Mouse (Mus musculus) neural tube, embryonic 12.5 days (tissue): ENCODE data around the gene Hip1r. TPM values are rescaled to one million over a fixed set of nuclear protein-coding genes. Genes with fewer than 3 reads are reported as not detected.
A peak's percentile ranks its signal among the peaks of the same experiment; 100 is the strongest.

Experiments
- ATAC-seq: fragments of 200-750 bp; cut with Nextera tagmentation; 2 replicates; pipeline ENCODE4 v1.8.0; 2017; ENCODE audit warnings: low read depth, mild to moderate bottlenecking, moderate TSS enrichment, moderate library complexity; ENCODE audit not compliant: low FRiP score
- H3K27ac ChIP-seq: fragments of 300-500 bp; sonication (generic); 2 replicates; pipeline ENCODE4 v1.5.1; 2016
- H3K27me3 ChIP-seq: fragments of 300-500 bp; sonication (generic); replicated peaks from 2 replicates; pipeline ENCODE4 v1.6.1; 2016; ENCODE audit warnings: mild to moderate bottlenecking
- H3K36me3 ChIP-seq: fragments of 300-500 bp; sonication (generic); 2 replicates; pipeline ENCODE4 v1.6.1; 2016; ENCODE audit warnings: mild to moderate bottlenecking
- H3K4me1 ChIP-seq: fragments of 300-500 bp; sonication (generic); 2 replicates; pipeline ENCODE4 v1.6.1; 2016
- H3K4me2 ChIP-seq: fragments of 300-500 bp; sonication (generic); replicated peaks from 2 replicates; pipeline ENCODE4 v1.6.1; 2016; ENCODE audit warnings: mild to moderate bottlenecking
- H3K4me3 ChIP-seq: fragments of 300-500 bp; sonication (generic); 2 replicates; pipeline ENCODE4 v1.5.1; 2016
- H3K9ac ChIP-seq: fragments of 300-500 bp; sonication (generic); 2 replicates; pipeline ENCODE4 v1.6.1; 2016; ENCODE audit warnings: mild to moderate bottlenecking
- H3K9me3 ChIP-seq: fragments of 300-500 bp; sonication (generic); 2 replicates; pipeline ENCODE4 v1.6.1; 2016; ENCODE audit warnings: mild to moderate bottlenecking
- WGBS: fragments of 180-500 bp; shearing (Covaris S2); methylation state at CpG from one replicate; pipeline ENCODE4 v1.1.7; 2016; 5-methylcytosine and 5-hydroxymethylcytosine counted together
- polyA plus RNA-seq: library from polyadenylated mRNA; unstranded; fragments of >200 nt; fragmentation: Nextera tagmentation; extraction: Ambion mirVana; gene quantifications from 2 replicates; pipeline ENCODE4 v1.2.1, GENCODE M21; 2016

The Hip1r gene
- polyA plus RNA-seq, 1 experiment from 2014 or later = 12.6 TPM

GRCm38 (mm10) chr5:123952365-123953045 is 20.9 kb upstream of the Hip1r start:
- H3K4me2 ChIP-seq = no peak overlapping the region
- H3K4me3 ChIP-seq = no peak overlapping the region
- no peak overlapping the region for H3K9ac ChIP-seq
- WGBS = 57% methylated on average over 5 of the region's 5 CpGs
- no peaks in the 10 kb centered on the region for H3K4me1 ChIP-seq
- no peaks in the 10 kb centered on the region for H3K9me3 ChIP-seq
- no peaks in the 10 kb centered on the region for H3K36me3 ChIP-seq
- H3K27me3 ChIP-seq = no peaks in the 10 kb centered on the region
- ATAC-seq = no peak
- H3K27ac ChIP-seq = no peak overlapping the region

GRCm38 (mm10) chr5:123957213-123957612 is 16.2 kb upstream of the Hip1r start:
- no peak overlapping the region for H3K4me3 ChIP-seq
- WGBS = 90% methylated on average over 8 of the region's 8 CpGs
- no peaks in the 10 kb centered on the region for H3K4me1 ChIP-seq
- no peaks in the 10 kb centered on the region for H3K27me3 ChIP-seq
- no peak overlapping the region for H3K27ac ChIP-seq
- H3K9ac ChIP-seq = no peak overlapping the region
- no peaks in the 10 kb centered on the region for H3K9me3 ChIP-seq
- no peaks in the 10 kb centered on the region for H3K36me3 ChIP-seq
- no peak overlapping the region for H3K4me2 ChIP-seq
- no peak for ATAC-seq

GRCm38 (mm10) chr5:123959018-123959417 is 14.4 kb upstream of the Hip1r start:
- H3K9ac ChIP-seq = no peak overlapping the region
- 68% methylated on average over 3 of the region's 3 CpGs for WGBS
- H3K4me1 ChIP-seq = no peaks in the 10 kb centered on the region
- no peaks in the 10 kb centered on the region for H3K36me3 ChIP-seq
- no peak for ATAC-seq
- no peak overlapping the region for H3K27ac ChIP-seq
- no peaks in the 10 kb centered on the region for H3K27me3 ChIP-seq
- no peak overlapping the region for H3K4me3 ChIP-seq
- no peak overlapping the region for H3K4me2 ChIP-seq
- H3K9me3 ChIP-seq = no peaks in the 10 kb centered on the region

- Histone ChIP-seq H3K4me2 (no peak overlapping the region), H3K9me3 (no peaks in the 10 kb centered on the region), H3K36me3 (no peaks in the 10 kb centered on the region), H3K4me1 (no peaks in the 10 kb centered on the region), H3K4me3 (no peak overlapping the region), H3K27ac (no peak overlapping the region), H3K9ac (no peak overlapping the region), H3K27me3 (no peaks in the 10 kb centered on the region)
- WGBS = 80% methylated on average over 8 of the region's 8 CpGs
- no peak for ATAC-seq
Observed at GRCm38 (mm10) chr5:123960129-123960528, 13.3 kb upstream of the Hip1r start.

- Histone ChIP-seq H3K36me3 (no peaks in the 10 kb centered on the region), H3K27me3 (no peaks in the 10 kb centered on the region), H3K4me3 (no peak overlapping the region), H3K4me1 (no peaks in the 10 kb centered on the region), H3K27ac (no peak overlapping the region), H3K4me2 (no peak overlapping the region), H3K9ac (no peak overlapping the region), H3K9me3 (no peaks in the 10 kb centered on the region)
- no peak for ATAC-seq
- WGBS = 86% methylated on average over 12 of the region's 12 CpGs
Observed at GRCm38 (mm10) chr5:123961046-123961445, 12.4 kb upstream of the Hip1r start.

GRCm38 (mm10) chr5:123964208-123964607 is 9.2 kb upstream of the Hip1r start:
- no peak for ATAC-seq
- Histone ChIP-seq H3K4me3 (no peak overlapping the region), H3K4me1 (no peaks in the 10 kb centered on the region), H3K4me2 (no peak overlapping the region), H3K9me3 (no peaks in the 10 kb centered on the region), H3K9ac (no peak overlapping the region), H3K27me3 (no peaks in the 10 kb centered on the region), H3K27ac (no peak overlapping the region), H3K36me3 (no peaks in the 10 kb centered on the region)
- WGBS = 94% methylated on average over 4 of the region's 4 CpGs

- H3K9me3 ChIP-seq = no peaks in the 10 kb centered on the region
- no peak overlapping the region for H3K4me2 ChIP-seq
- no peak for ATAC-seq
- H3K4me3 ChIP-seq = no peak overlapping the region
- no peak overlapping the region for H3K9ac ChIP-seq
- H3K4me1 ChIP-seq = no peaks in the 10 kb centered on the region
- H3K36me3 ChIP-seq = no peaks in the 10 kb centered on the region
- WGBS = 96% methylated on average over 2 of the region's 2 CpGs
- no peaks in the 10 kb centered on the region for H3K27me3 ChIP-seq
- no peak overlapping the region for H3K27ac ChIP-seq
Observed at GRCm38 (mm10) chr5:123966759-123967158, 6.7 kb upstream of the Hip1r start.

GRCm38 (mm10) chr5:123968468-123968867 is 5.0 kb upstream of the Hip1r start:
- Histone ChIP-seq H3K36me3 (no peaks in the 10 kb centered on the region), H3K4me1 (peaks cover 4% of the 10 kb centered on the region; the same call in 1 of the 2 replicates), H3K27me3 (peaks cover 6% of the 10 kb centered on the region), H3K9me3 (no peaks in the 10 kb centered on the region), H3K9ac (no peak overlapping the region), H3K4me3 (no peak overlapping the region), H3K27ac (no peak overlapping the region), H3K4me2 (no peak overlapping the region)
- ATAC-seq = no peak
- WGBS = 87% methylated on average over 5 of the region's 5 CpGs

- no peaks in the 10 kb centered on the region for H3K36me3 ChIP-seq
Observed at GRCm38 (mm10) chr5:123969216-123969615, 4.2 kb upstream of the Hip1r start.

GRCm38 (mm10) chr5:123970576-123970975 is 2.9 kb upstream of the Hip1r start:
- H3K36me3 ChIP-seq = no peaks in the 10 kb centered on the region
- WGBS = 92% methylated on average over 4 of the region's 4 CpGs

More at GRCm38 (mm10) chr5:123969216-123969615, 4.2 kb upstream of the Hip1r start:
- ATAC-seq = no peak
- Histone ChIP-seq H3K4me1 (peaks cover 7% of the 10 kb centered on the region; the same call in 1 of the 2 replicates), H3K4me3 (no peak overlapping the region), H3K9ac (no peak overlapping the region), H3K27me3 (peaks cover 7% of the 10 kb centered on the region), H3K27ac (no peak overlapping the region), H3K9me3 (no peaks in the 10 kb centered on the region), H3K4me2 (no peak overlapping the region)
- 66% methylated on average over 8 of the region's 8 CpGs for WGBS

GRCm38 (mm10) chr5:123972453-123972852 is 975 bp upstream of the Hip1r start:
- 61% methylated on average over 6 of the region's 6 CpGs for WGBS
- H3K4me3 ChIP-seq = no peak overlapping the region
- peaks cover 17% of the 10 kb centered on the region for H3K27me3 ChIP-seq
- no peaks in the 10 kb centered on the region for H3K9me3 ChIP-seq
- H3K4me1 ChIP-seq = peaks cover 18% of the 10 kb centered on the region
- H3K36me3 ChIP-seq = no peaks in the 10 kb centered on the region
- H3K9ac ChIP-seq = no peak overlapping the region
- no peak overlapping the region for H3K4me2 ChIP-seq
- no peak overlapping the region for H3K27ac ChIP-seq
- ATAC-seq = no peak

More at GRCm38 (mm10) chr5:123970576-123970975, 2.9 kb upstream of the Hip1r start:
- Histone ChIP-seq H3K27me3 (peaks cover 11% of the 10 kb centered on the region), H3K4me3 (no peak overlapping the region), H3K9me3 (no peaks in the 10 kb centered on the region), H3K27ac (no peak overlapping the region), H3K4me2 (no peak overlapping the region), H3K4me1 (peaks cover 14% of the 10 kb centered on the region), H3K9ac (no peak overlapping the region)
- no peak for ATAC-seq

- no peak; the same call in 1 of the 2 replicates for ATAC-seq
- Histone ChIP-seq H3K36me3 (no peaks in the 10 kb centered on the region), H3K4me1 (peaks cover 21% of the 10 kb centered on the region), H3K9ac (peak overlapping the region; percentile 74), H3K4me2 (peak overlapping the region; percentile 83), H3K27ac (no peak overlapping the region), H3K9me3 (no peaks in the 10 kb centered on the region), H3K27me3 (peaks cover 27% of the 10 kb centered on the region), H3K4me3 (peak overlapping the region; percentile 82)
- WGBS = 0% methylated on average over 14 of the region's 14 CpGs
Observed at GRCm38 (mm10) chr5:123974179-123974485, 704 bp downstream of the Hip1r start.

GRCm38 (mm10) chr5:123974616-123975111 is 1.2 kb downstream of the Hip1r start:
- Histone ChIP-seq H3K4me2 (peak overlapping the region; percentile 83), H3K27ac (no peak overlapping the region), H3K4me1 (peaks cover 21% of the 10 kb centered on the region), H3K4me3 (peak overlapping the region; percentile 82; the same call in 1 of the 2 replicates), H3K9me3 (no peaks in the 10 kb centered on the region), H3K9ac (no peak overlapping the region), H3K36me3 (no peaks in the 10 kb centered on the region), H3K27me3 (peaks cover 27% of the 10 kb centered on the region)
- no peak for ATAC-seq
- WGBS = 24% methylated on average over 11 of the region's 11 CpGs
